Mouse (Mus musculus) left cerebral cortex, adult 18-20 months (tissue): ENCODE results near the gene H2al1g. TPM values are rescaled to one million over a fixed set of nuclear protein-coding genes. Genes with fewer than 3 reads are reported as not detected.
"Not testable (repeated sequence)": the region's sequence is repeated elsewhere in the genome, so short reads cannot be mapped to it uniquely, and the experiment has no call there.

ENCODE experiments used
- DNase-seq, 2 experiments: peaks; one replicate each; pipeline ENCODE4 v3.0.0; 2021 to 2022; ENCODE audit warnings: low spot score in 2 of 2, mixed read lengths in 1 of 2
- long read RNA-seq, 2 experiments: library from polyadenylated mRNA; stranded (forward); transcript quantifications; one replicate each; pipeline ENCODE4 v2.0.0; 2021
- total RNA-seq, 2 experiments: library from RNA; stranded (reverse); gene quantifications; 2 replicates each; pipeline ENCODE4 v1.2.3; 2021

Gene H2al1g
- not detected for total RNA-seq
- long read RNA-seq, experiment 1, result 0 reads
- long read RNA-seq, experiment 2, result 0 reads

GRCm38 (mm10) chrX:11317956-11318355 lies at the start of gene H2al1g:
H2al1g (plus strand) TSS chrX:11318256.
- not testable (repeated sequence) for DNase-seq

- no peak for DNase-seq
Observed at GRCm38 (mm10) chrX:11269074-11269473, 49.0 kb upstream of the H2al1g start.

- no peak for DNase-seq
Observed at GRCm38 (mm10) chrX:11273190-11273589, 44.9 kb upstream of the H2al1g start.

- DNase-seq, result no peak
Observed at GRCm38 (mm10) chrX:11277083-11277482, 41.0 kb upstream of the H2al1g start.

GRCm38 (mm10) chrX:11280741-11281140 lies 37.3 kb upstream of the H2al1g start:
- no peak for DNase-seq

GRCm38 (mm10) chrX:11288306-11288882 lies 29.7 kb upstream of the H2al1g start:
- no peak for DNase-seq

- no peak for DNase-seq
Observed at GRCm38 (mm10) chrX:11289244-11289643, 28.8 kb upstream of the H2al1g start.

- not testable (repeated sequence) for DNase-seq
Observed at GRCm38 (mm10) chrX:11298957-11299356, 19.1 kb upstream of the H2al1g start, which contains the start of gene H2al1a. H2al1a (plus strand) TSS chrX:11299257.

GRCm38 (mm10) chrX:11302132-11302531 lies 15.9 kb upstream of the H2al1g start, which contains the start of gene H2al1b:
H2al1b (plus strand) TSS chrX:11302432.
- DNase-seq, result not testable (repeated sequence)

- DNase-seq, result not testable (repeated sequence)
Observed at GRCm38 (mm10) chrX:11305355-11305754, 12.7 kb upstream of the H2al1g start, which contains the start of gene H2al1c. H2al1c (plus strand) TSS chrX:11305655.

- not testable (repeated sequence) for DNase-seq
Observed at GRCm38 (mm10) chrX:11308524-11308923, 9.5 kb upstream of the H2al1g start, which contains the start of gene H2al1d. H2al1d (plus strand) TSS chrX:11308824.

GRCm38 (mm10) chrX:11311634-11312033 lies 6.4 kb upstream of the H2al1g start, which contains the start of gene H2al1e:
H2al1e (plus strand) TSS chrX:11311934.
- DNase-seq, result not testable (repeated sequence)

- DNase-seq, result not testable (repeated sequence)
Observed at GRCm38 (mm10) chrX:11314858-11315257, 3.2 kb upstream of the H2al1g start, which contains the start of gene H2al1f. H2al1f (plus strand) TSS chrX:11315158.

GRCm38 (mm10) chrX:11321192-11321591 lies 3.1 kb downstream of the H2al1g start, which contains the start of gene H2al1h:
H2al1h (plus strand) TSS chrX:11321492.
- not testable (repeated sequence) for DNase-seq

- DNase-seq, result not testable (repeated sequence)
Observed at GRCm38 (mm10) chrX:11324359-11324758, 6.3 kb downstream of the H2al1g start, which contains the start of gene H2al1i. H2al1i (plus strand) TSS chrX:11324659.

- DNase-seq, result not testable (repeated sequence)
Observed at GRCm38 (mm10) chrX:11327522-11327921, 9.5 kb downstream of the H2al1g start, which contains the start of gene H2al1j. H2al1j (plus strand) TSS chrX:11327822.

- DNase-seq, result no peak
Observed at GRCm38 (mm10) chrX:11345762-11346161, 27.7 kb downstream of the H2al1g start.

GRCm38 (mm10) chrX:11346756-11347155 lies 28.7 kb downstream of the H2al1g start:
- DNase-seq, result no peak

- no peak for DNase-seq
Observed at GRCm38 (mm10) chrX:11360823-11361222, 42.8 kb downstream of the H2al1g start.

GRCm38 (mm10) chrX:11361261-11361660 lies 43.2 kb downstream of the H2al1g start:
- DNase-seq, result no peak

GRCm38 (mm10) chrX:11363890-11364289 lies 45.8 kb downstream of the H2al1g start:
- DNase-seq, result no peak

- DNase-seq, result no peak
Observed at GRCm38 (mm10) chrX:11365151-11365550, 47.1 kb downstream of the H2al1g start.
